Mouse (Mus musculus) heart, postnatal 0 days (tissue): ENCODE results near the gene Anln.
A peak's percentile ranks its signal among the peaks of the same experiment; 100 is the strongest.

Source experiments
- CTCF ChIP-seq: IDR thresholded peaks from 2 replicates; pipeline ENCODE4 v1.5.1; 2016; ENCODE audit warnings: antibody characterized with exemption, control low read depth, low read depth
- EP300 ChIP-seq: IDR thresholded peaks from 2 replicates; pipeline ENCODE4 v1.6.1; 2016; ENCODE audit warnings: antibody characterized with exemption, low read depth

DNA sequence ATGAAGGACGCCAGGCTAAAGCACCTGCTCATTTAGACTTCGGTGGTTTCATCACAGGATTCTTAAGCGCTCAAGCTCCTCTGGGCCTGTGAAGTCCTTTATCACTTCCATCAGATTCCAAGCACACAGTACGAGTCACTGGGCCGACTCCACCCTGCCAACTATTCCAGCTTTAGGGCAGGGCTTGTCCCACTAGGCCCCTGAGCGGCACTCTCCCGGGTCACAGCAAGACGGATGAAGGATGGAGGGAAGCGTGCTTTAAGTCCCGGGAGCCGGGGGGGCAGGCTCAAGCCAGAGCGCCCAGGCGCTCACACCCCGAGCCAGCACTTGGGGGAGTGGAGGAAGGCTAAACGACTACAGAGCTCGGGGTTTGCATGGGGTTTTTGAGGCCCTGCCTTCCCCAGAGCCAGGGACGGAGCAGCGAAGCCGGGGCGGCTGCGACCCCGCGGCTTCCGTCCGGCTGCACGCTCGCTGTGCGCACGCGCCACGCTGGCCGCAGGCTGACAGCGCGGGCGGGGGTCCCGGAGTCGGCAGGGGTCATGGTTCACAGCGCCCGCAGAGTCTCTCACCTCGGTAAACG, 497 bp downstream of the Anln start:
- TF ChIP-seq CTCF, result no peak
- peak; percentile 11; the same call in 1 of the 2 replicates for TF ChIP-seq EP300
